Mouse (Mus musculus) liver, postnatal 0 days (tissue): ENCODE measurements around the gene Rab26.

ENCODE experiments used
- CTCF ChIP-seq: sonication (generic); IDR thresholded peaks from 2 replicates; pipeline ENCODE4 v1.5.1; 2016; ENCODE audit warnings: antibody characterized with exemption, low read depth
- EP300 ChIP-seq: IDR thresholded peaks from 2 replicates; pipeline ENCODE4 v1.6.1; 2016; ENCODE audit warnings: antibody characterized with exemption, low read depth, mild to moderate bottlenecking

GRCm38 (mm10) chr17:24565792-24566191 is 31.8 kb upstream of the Rab26 start:
- no peak for TF ChIP-seq CTCF
- TF ChIP-seq EP300: no peak
